Mouse (Mus musculus): ENCODE data around the gene Il15ra.

- no peak for TF ChIP-seq TAL1 (IDR thresholded peaks at IDR 0.05; ENCODE audit: low read length)
- TF ChIP-seq GATA1 (IDR thresholded peaks at IDR 0.05; ENCODE audit: low read length) = no peak
These were observed 11.7 kb upstream of the Il15ra start for GRCm38 (mm10) chr2:11693352-11693751.

All from erythroblast, embryonic 14.5 days (primary cell).